Mouse (Mus musculus): ENCODE results near the gene Fut2. TPM values are rescaled to one million over a fixed set of nuclear protein-coding genes. Genes with fewer than 3 reads are reported as not detected.

Gene Fut2
- total and polyA plus RNA-seq, 2 experiments from 2014 or later = 0.27 TPM; not detected in 1

DNA sequence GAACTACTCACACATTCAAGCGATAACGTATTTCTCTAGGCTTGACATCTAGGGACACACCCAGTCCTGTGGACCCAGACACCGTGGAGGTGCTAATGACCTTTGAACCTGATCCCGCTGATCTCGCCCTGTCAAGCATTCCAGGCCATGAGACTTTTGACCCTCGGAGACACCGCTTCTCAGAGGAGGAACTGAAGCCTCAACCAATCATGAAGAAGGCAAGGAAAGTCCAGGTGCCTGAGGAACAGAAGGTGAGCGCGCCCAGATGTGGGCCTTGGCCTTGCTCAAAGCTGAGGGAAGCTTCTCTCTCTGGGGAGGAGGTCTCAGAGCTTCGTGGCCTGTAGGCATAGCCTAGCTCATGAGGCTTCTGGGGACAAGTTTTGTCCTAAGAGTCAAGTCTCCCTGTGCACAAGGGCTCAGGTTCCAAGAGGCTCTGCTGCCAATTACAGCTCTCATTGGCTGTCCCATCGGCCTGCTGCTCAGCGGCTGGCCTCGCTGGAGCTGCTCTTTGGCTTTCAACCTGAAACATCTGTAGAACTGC lies 42.1 kb upstream of the Fut2 start:
- peak overlapping the region; percentile 81 for H3K4me2 ChIP-seq (ENCODE audit: low read depth, low read length, poor library complexity, severe bottlenecking)
- 0 out of 2 replicates have a peak overlapping the region, but pooled peaks have one; percentile 8 for H3K9ac ChIP-seq (replicated peaks; ENCODE audit: low read length, poor library complexity, severe bottlenecking)
- WGBS = 47% methylated on average over 13 of the region's 13 CpGs
- peak overlapping the region; percentile 61; the same call in 1 of the 2 replicates for H3K4me3 ChIP-seq (ENCODE audit: low read depth, low read length)
- H3K27ac ChIP-seq (ENCODE audit: low read depth, low read length) = peak overlapping the region; percentile 65; the same call in 1 of the 2 replicates
- no peak for TF ChIP-seq CTCF (IDR thresholded peaks at IDR 0.05)
- H3K9me3 ChIP-seq (ENCODE audit: low read length) = no peaks in the 10 kb centered on the region
- no peaks in the 10 kb centered on the region for H3K27me3 ChIP-seq (ENCODE audit: insufficient read depth, low read length)
- peaks cover 31% of the 10 kb centered on the region for H3K36me3 ChIP-seq (ENCODE audit: insufficient read depth, low read length)
- DNase-seq (ENCODE audit: low spot score) (no peak), ATAC-seq (ENCODE audit: low FRiP score) (no peak)
- peaks cover 26% of the 10 kb centered on the region for H3K4me1 ChIP-seq (ENCODE audit: insufficient read depth, low read length)

DNA sequence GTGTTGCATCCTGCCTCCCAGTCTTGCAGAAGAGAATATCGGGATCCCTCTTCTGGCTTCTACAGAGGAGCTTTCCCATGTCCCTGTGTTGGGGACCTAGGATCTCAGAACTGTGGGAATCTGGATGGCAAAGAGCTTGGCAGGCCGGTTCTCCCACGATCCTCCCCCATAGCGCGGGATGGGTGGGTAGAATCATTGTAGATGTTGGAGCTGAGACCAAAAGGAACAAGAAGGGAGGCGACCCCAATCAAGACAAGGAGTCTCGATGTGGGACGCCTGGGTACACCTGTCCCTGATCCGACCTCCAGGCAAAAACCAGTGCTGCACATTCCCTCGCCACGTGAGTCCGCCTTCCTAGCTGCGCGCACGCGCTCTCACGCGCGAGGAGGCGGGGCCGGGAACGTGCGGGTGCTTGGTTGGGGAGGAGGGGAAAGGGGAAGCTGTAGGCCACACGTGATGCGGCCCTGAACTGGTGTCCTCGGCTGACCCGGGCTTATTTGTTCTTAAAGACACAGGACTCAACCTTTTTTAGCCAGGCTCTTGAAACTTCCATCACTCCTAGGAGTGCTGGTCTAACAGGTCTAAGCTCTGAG lies 41.3 kb upstream of the Fut2 start:
- H3K9ac ChIP-seq (replicated peaks; ENCODE audit: low read length, poor library complexity, severe bottlenecking) = 0 out of 2 replicates have a peak overlapping the region, but pooled peaks have one; percentile 8
- no peak for TF ChIP-seq CTCF (IDR thresholded peaks at IDR 0.05)
- H3K4me3 ChIP-seq (ENCODE audit: low read depth, low read length) = peak overlapping the region; percentile 61
- peaks cover 23% of the 10 kb centered on the region for H3K36me3 ChIP-seq (ENCODE audit: insufficient read depth, low read length)
- DNase-seq (ENCODE audit: low spot score) = peak; percentile 91
- H3K4me2 ChIP-seq (ENCODE audit: low read depth, low read length, poor library complexity, severe bottlenecking) = peak overlapping the region; percentile 81
- 0 out of 2 replicates have a peak, but pooled peaks have one; percentile 5 for ATAC-seq (ENCODE audit: low FRiP score)
- WGBS = under 1% methylated on average over 27 of the region's 27 CpGs
- H3K27ac ChIP-seq (ENCODE audit: low read depth, low read length) = peak overlapping the region; percentile 65
- H3K27me3 ChIP-seq (ENCODE audit: insufficient read depth, low read length) = no peaks in the 10 kb centered on the region
- no peaks in the 10 kb centered on the region for H3K9me3 ChIP-seq (ENCODE audit: low read length)
- H3K4me1 ChIP-seq (ENCODE audit: insufficient read depth, low read length) = peaks cover 30% of the 10 kb centered on the region

DNA sequence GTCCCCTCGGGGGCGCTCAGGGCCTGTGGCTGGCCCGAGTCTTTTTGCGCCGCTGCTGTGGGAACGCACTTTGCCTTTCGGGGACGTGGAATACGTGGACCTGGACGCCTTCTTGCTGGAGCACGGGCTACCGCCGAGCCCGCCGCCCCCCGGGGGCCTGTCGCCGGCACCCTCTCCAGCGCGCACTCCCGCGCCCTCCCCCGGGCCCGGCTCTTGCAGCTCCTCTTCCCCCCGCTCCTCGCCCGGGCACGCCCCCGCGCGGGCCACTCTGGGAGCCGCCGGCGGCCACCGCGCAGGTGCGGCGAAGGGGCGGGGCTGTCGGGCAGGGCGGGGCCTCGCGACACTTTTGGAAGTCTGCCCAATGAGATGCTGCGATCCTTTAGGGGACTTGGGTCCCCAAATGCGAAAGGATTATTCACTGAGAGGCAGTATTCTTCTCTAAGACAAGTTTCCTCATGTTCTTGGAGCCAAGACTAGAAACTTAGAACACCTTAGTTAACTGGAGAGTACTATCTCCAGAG lies 40.6 kb upstream of the Fut2 start:
- peaks cover 16% of the 10 kb centered on the region for H3K36me3 ChIP-seq (ENCODE audit: insufficient read depth, low read length)
- peak overlapping the region; percentile 61 for H3K4me3 ChIP-seq (ENCODE audit: low read depth, low read length)
- peak overlapping the region; percentile 71 for H3K9ac ChIP-seq (replicated peaks; ENCODE audit: low read length, poor library complexity, severe bottlenecking)
- H3K27me3 ChIP-seq (ENCODE audit: insufficient read depth, low read length) = no peaks in the 10 kb centered on the region
- 2% methylated on average over 19 of the region's 45 CpGs for WGBS
- ATAC-seq (ENCODE audit: low FRiP score) (no peak), DNase-seq (ENCODE audit: low spot score) (peak; percentile 83)
- H3K4me2 ChIP-seq (ENCODE audit: low read depth, low read length, poor library complexity, severe bottlenecking) = peak overlapping the region; percentile 81
- peaks cover 30% of the 10 kb centered on the region for H3K4me1 ChIP-seq (ENCODE audit: insufficient read depth, low read length)
- TF ChIP-seq CTCF (IDR thresholded peaks at IDR 0.05) = no peak; the same call in 1 of the 2 replicates
- peak overlapping the region; percentile 65 for H3K27ac ChIP-seq (ENCODE audit: low read depth, low read length)
- no peaks in the 10 kb centered on the region for H3K9me3 ChIP-seq (ENCODE audit: low read length)

DNA sequence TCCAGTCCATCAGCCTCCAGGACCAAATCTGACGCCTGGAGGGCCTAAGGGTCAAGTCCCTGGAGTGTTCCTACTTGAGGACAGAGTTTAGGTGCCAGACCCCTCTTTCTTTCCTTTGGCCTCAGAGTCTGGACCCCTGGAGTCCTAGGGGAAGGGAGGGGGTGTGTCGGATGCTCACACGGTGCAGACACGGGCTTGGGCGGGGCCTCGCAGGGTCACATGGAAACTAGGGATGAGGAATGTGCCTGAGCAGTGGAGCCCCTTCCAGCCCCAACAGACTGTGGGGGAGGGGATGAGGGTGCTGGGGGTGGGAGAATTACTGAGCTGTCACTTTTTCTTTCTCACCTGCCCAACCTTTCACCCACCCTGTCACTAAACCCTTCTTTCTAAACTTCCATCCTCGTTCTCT lies 39.7 kb upstream of the Fut2 start:
- DNase-seq (ENCODE audit: low spot score) = no peak
- Histone ChIP-seq H3K4me2 (ENCODE audit: low read depth, low read length, poor library complexity, severe bottlenecking) (peak overlapping the region; percentile 81), H3K9me3 (ENCODE audit: low read length) (no peaks in the 10 kb centered on the region), H3K4me1 (ENCODE audit: insufficient read depth, low read length) (peaks cover 33% of the 10 kb centered on the region), H3K27ac (ENCODE audit: low read depth, low read length) (peak overlapping the region; percentile 91; the same call in 1 of the 2 replicates), H3K36me3 (ENCODE audit: insufficient read depth, low read length) (peaks cover 7% of the 10 kb centered on the region), H3K9ac (replicated peaks; ENCODE audit: low read length, poor library complexity, severe bottlenecking) (peak overlapping the region; percentile 71), H3K4me3 (ENCODE audit: low read depth, low read length) (peak overlapping the region; percentile 61), H3K27me3 (ENCODE audit: insufficient read depth, low read length) (no peaks in the 10 kb centered on the region)
- no peak for TF ChIP-seq CTCF (IDR thresholded peaks at IDR 0.05)
- 1% methylated on average over 7 of the region's 7 CpGs for WGBS
- no peak for ATAC-seq (ENCODE audit: low FRiP score)

DNA sequence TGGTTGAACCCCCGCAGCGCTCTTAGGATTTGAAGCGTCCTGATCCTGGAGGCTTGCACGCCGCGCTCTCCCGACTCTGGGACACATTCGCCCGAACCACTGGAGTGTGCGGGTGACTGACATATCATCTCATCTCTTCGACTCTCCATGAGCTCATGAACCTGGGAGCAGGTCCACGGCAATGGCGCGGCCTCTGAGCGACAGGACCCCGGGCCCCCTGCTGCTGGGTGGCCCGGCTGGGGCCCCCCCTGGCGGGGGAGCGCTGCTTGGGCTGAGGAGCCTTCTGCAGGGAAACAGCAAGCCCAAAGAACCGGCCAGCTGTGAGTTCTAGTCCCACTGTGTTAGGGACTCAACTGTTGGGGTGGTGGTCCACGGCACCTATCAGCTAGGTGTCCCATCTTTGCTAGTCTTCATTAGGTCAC lies 39.3 kb upstream of the Fut2 start:
- H3K4me3 ChIP-seq (ENCODE audit: low read depth, low read length) = peak overlapping the region; percentile 61
- ATAC-seq (ENCODE audit: low FRiP score) (no peak), DNase-seq (ENCODE audit: low spot score) (no peak)
- H3K27ac ChIP-seq (ENCODE audit: low read depth, low read length) = peak overlapping the region; percentile 91
- H3K4me2 ChIP-seq (ENCODE audit: low read depth, low read length, poor library complexity, severe bottlenecking) = peak overlapping the region; percentile 81
- no peaks in the 10 kb centered on the region for H3K27me3 ChIP-seq (ENCODE audit: insufficient read depth, low read length)
- no peaks in the 10 kb centered on the region for H3K9me3 ChIP-seq (ENCODE audit: low read length)
- H3K4me1 ChIP-seq (ENCODE audit: insufficient read depth, low read length) = peaks cover 33% of the 10 kb centered on the region
- H3K9ac ChIP-seq (replicated peaks; ENCODE audit: low read length, poor library complexity, severe bottlenecking) = peak overlapping the region; percentile 71
- peaks cover 2% of the 10 kb centered on the region for H3K36me3 ChIP-seq (ENCODE audit: insufficient read depth, low read length)
- no peak for TF ChIP-seq CTCF (IDR thresholded peaks at IDR 0.05)
- WGBS = under 1% methylated on average over 21 of the region's 21 CpGs

Data from midbrain, postnatal 0 days (tissue).